Mouse (Mus musculus) embryonic fibroblast, embryonic 13.5 days (primary cell): ENCODE results near the gene Gpr152.

Source experiments
- CTCF ChIP-seq: IDR thresholded peaks from 2 replicates; pipeline ENCODE4 v1.5.1; 2011; ENCODE audit warnings: mild to moderate bottlenecking, control low read depth, low read length, moderate library complexity, borderline replicate concordance; ENCODE audit not compliant: insufficient read depth
- POLR2A ChIP-seq: IDR thresholded peaks from 2 replicates; pipeline ENCODE4 v1.6.1; 2011; ENCODE audit warnings: low read depth, mild to moderate bottlenecking, control low read depth, low read length, moderate library complexity

GRCm38 (mm10) chr19:4101466-4101865 lies 38.1 kb upstream of the Gpr152 start:
- TF ChIP-seq CTCF (no peak), POLR2A (no peak)
